ENCODE assay signal across 25 mouse cellular contexts in the genomic region with DNA sequence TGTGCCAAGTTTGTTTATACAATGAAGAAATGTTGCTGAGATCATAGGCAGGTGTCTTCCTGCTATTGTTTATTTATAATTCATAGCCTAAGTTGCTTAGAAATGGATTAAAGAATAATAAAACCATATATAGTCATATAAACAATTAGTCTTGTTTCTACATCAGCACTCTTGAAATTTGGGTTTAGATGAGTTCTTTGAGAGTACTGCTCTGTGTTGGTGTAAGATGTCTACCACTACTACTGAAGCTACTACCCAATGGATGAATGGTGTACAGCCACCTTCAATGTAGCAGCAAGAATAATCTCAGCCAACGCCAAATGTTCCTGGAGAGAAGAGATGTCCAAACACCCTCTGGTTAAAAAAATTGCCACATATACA.
"Had no signal": no experiment of that assay in that cellular context is flagged by ENCODE, and none has a peak within 500 bp of the region (broad histone marks: within the 10 kb centered on the region; RNA-seq: fewer than 3 reads in every experiment).

No protein-coding gene starts in this region.

- H3K9me3 ChIP-seq: limb, embryonic 10.5 days; limb, embryonic 12.5 days; limb, embryonic 13.5 days; limb, embryonic 15.5 days; liver, embryonic 12.5 days; liver, embryonic 13.5 days; liver, embryonic 15.5 days; midbrain, embryonic 10.5 days; midbrain, embryonic 12.5 days; midbrain, embryonic 13.5 days; midbrain, embryonic 15.5 days; neural tube, embryonic 12.5 days; neural tube, embryonic 13.5 days had no signal

- H3K4me2 ChIP-seq: limb, embryonic 12.5 days; limb, embryonic 13.5 days; limb, embryonic 15.5 days; liver, embryonic 11.5 days; liver, embryonic 12.5 days; liver, embryonic 13.5 days; liver, embryonic 15.5 days; midbrain, embryonic 11.5 days; midbrain, embryonic 12.5 days; midbrain, embryonic 13.5 days; midbrain, embryonic 15.5 days; neural tube, embryonic 12.5 days; neural tube, embryonic 13.5 days had no signal

- H3K27me3 ChIP-seq: limb, embryonic 15.5 days; liver, embryonic 12.5 days; liver, embryonic 13.5 days; liver, embryonic 15.5 days; megakaryocyte, embryonic 14.5 days; midbrain, embryonic 12.5 days; midbrain, embryonic 13.5 days; midbrain, embryonic 15.5 days; neural tube, embryonic 12.5 days; neural tube, embryonic 13.5 days had no signal

- DNase-seq: layer of hippocampus, postnatal 36 days; liver; liver, embryonic 13.5 days; liver, postnatal 0 days; midbrain, embryonic 14.5 days had no signal

- H3K4me1 ChIP-seq: limb, embryonic 12.5 days; limb, embryonic 13.5 days; limb, embryonic 15.5 days; liver, embryonic 12.5 days; liver, embryonic 13.5 days; liver, embryonic 15.5 days; megakaryocyte, embryonic 14.5 days; midbrain, embryonic 12.5 days; midbrain, embryonic 13.5 days; midbrain, embryonic 15.5 days; neural tube, embryonic 12.5 days; neural tube, embryonic 13.5 days had no signal

- H3K9ac ChIP-seq: limb, embryonic 12.5 days; limb, embryonic 13.5 days; limb, embryonic 15.5 days; liver, embryonic 12.5 days; liver, embryonic 13.5 days; liver, embryonic 14.5 days; liver, embryonic 15.5 days; liver, postnatal 0 days; midbrain, embryonic 12.5 days; midbrain, embryonic 13.5 days; midbrain, embryonic 15.5 days; neural tube, embryonic 12.5 days; neural tube, embryonic 13.5 days had no signal

- H3K27ac ChIP-seq: left cerebral cortex, adult 2 months; limb, embryonic 10.5 days; limb, embryonic 12.5 days; limb, embryonic 13.5 days; limb, embryonic 15.5 days; liver, embryonic 12.5 days; liver, embryonic 13.5 days; liver, embryonic 14.5 days; liver, embryonic 15.5 days; macrophage; midbrain, embryonic 10.5 days; midbrain, embryonic 12.5 days; midbrain, embryonic 13.5 days; midbrain, embryonic 15.5 days; neural tube, embryonic 12.5 days; neural tube, embryonic 13.5 days had no signal

- H3K4me3 ChIP-seq: left cerebral cortex, adult 2 months; limb, embryonic 10.5 days; limb, embryonic 12.5 days; limb, embryonic 13.5 days; limb, embryonic 15.5 days; liver, embryonic 12.5 days; liver, embryonic 13.5 days; liver, embryonic 15.5 days; megakaryocyte, embryonic 14.5 days; midbrain, embryonic 10.5 days; midbrain, embryonic 12.5 days; midbrain, embryonic 13.5 days; midbrain, embryonic 15.5 days; myocyte; neural tube, embryonic 12.5 days; neural tube, embryonic 13.5 days had no signal

- H3K36me3 ChIP-seq: limb, embryonic 10.5 days; limb, embryonic 12.5 days; limb, embryonic 13.5 days; limb, embryonic 15.5 days; liver, embryonic 12.5 days; liver, embryonic 13.5 days; liver, embryonic 15.5 days; midbrain, embryonic 10.5 days; midbrain, embryonic 12.5 days; midbrain, embryonic 13.5 days; midbrain, embryonic 15.5 days; neural tube, embryonic 12.5 days; neural tube, embryonic 13.5 days had no signal

- ATAC-seq: liver, embryonic 12.5 days; liver, postnatal 0 days; midbrain, embryonic 13.5 days; midbrain, embryonic 15.5 days; midbrain, embryonic 16.5 days had no signal
